ENCODE assay signal across 8 mouse cellular contexts in the genomic region with DNA sequence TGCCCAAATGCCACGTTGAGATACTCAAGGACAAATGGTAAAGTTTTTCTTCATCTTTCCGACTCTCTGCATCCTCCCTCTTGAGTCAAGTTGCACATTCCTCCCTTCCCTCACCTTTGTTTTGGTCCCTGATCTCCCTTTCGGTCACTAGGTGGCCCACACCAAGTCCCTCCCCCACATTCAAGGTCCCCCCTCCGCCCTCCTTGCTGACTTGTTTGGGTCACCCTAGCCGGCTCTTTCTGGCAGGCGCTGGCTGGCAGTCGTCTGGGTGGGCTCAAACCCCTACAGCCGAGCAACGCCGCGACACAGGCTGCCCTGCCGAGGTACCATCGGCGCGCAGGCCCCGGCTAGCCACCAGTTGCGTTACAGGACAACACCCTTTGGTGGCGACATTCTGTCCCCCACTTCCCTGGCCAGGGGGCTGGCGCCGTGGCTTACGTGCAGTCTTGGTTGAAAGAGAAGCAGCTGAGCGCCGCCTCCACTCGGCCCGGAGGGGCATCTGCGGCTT. TPM values are rescaled to one million over a fixed set of nuclear protein-coding genes. Genes with fewer than 3 reads are reported as not detected.
DNase-seq lines count a peak whose midpoint lies in the region; ATAC-seq and TF ChIP-seq lines count a peak whose summit lies in the region.

No protein-coding gene starts in this region.

- peak overlapping the region; percentile 83 for H3K4me2 ChIP-seq in heart, postnatal 0 days (ENCODE audit: low read depth, low read length)
- peak overlapping the region; percentile 81 for H3K4me2 ChIP-seq in hindbrain, embryonic 11.5 days (replicated peaks; ENCODE audit: low read depth, low read length)
- peak overlapping the region; percentile 92 for H3K4me2 ChIP-seq in midbrain, embryonic 12.5 days (replicated peaks)

- peak overlapping the region; percentile 88 for H3K9ac ChIP-seq in heart, postnatal 0 days (replicated peaks; ENCODE audit: low read depth, low read length)
- peak overlapping the region; percentile 59 for H3K9ac ChIP-seq in hindbrain, embryonic 11.5 days (ENCODE audit: low read depth, low read length)
- H3K9ac ChIP-seq in midbrain, embryonic 12.5 days (replicated peaks) = peak overlapping the region; percentile 62

- WGBS in heart, postnatal 0 days = 0% methylated on average over 26 of the region's 26 CpGs
- under 1% methylated on average over 26 of the region's 26 CpGs for WGBS in hindbrain, embryonic 11.5 days
- WGBS in midbrain, embryonic 12.5 days = under 1% methylated on average over 26 of the region's 26 CpGs

- peak overlapping the region; percentile 97 for H3K27ac ChIP-seq in heart, postnatal 0 days (ENCODE audit: low read depth)
- peak overlapping the region; percentile 32; the same call in 1 of the 2 replicates for H3K27ac ChIP-seq in hindbrain, embryonic 11.5 days (ENCODE audit: low read depth, low read length)
- H3K27ac ChIP-seq in midbrain, embryonic 12.5 days (replicated peaks) = peak overlapping the region; percentile 63

- TF ChIP-seq EP300 in heart, postnatal 0 days (IDR thresholded peaks at IDR 0.05; ENCODE audit: low read depth) = no peak

- intact Hi-C loops in heart, postnatal 25 days (cut with DNase I) = loop anchor here (10.0 kb wide), 1 partner anchor 166 kb away; no protein-coding TSS in a partner anchor
- intact Hi-C loops in left cerebral cortex, postnatal 10 days (cut with DNase I) = no loop called here

- DNase-seq in heart, postnatal 0 days (ENCODE audit: low spot score) = peak; percentile 66
- no peak for DNase-seq in heart, postnatal 25 days (ENCODE audit: low spot score)
- DNase-seq in adipocyte (ENCODE audit: low spot score) = peak; percentile 61
- DNase-seq in hindbrain, embryonic 11.5 days (ENCODE audit: low spot score) = no peak
- no peak for DNase-seq in urinary bladder, postnatal 10 days (ENCODE audit: low spot score)
- DNase-seq in left cerebral cortex, postnatal 10 days (ENCODE audit: extremely low spot score in 1 of 2, low spot score in 2 of 2) = no peak
- no peak for DNase-seq in left cerebral cortex, adult 18-20 months (ENCODE audit: low spot score in 2 of 2)

- H3K27me3 ChIP-seq in heart, postnatal 0 days (ENCODE audit: control insufficient read depth, insufficient read depth, low read length) = no peaks in the 10 kb centered on the region
- H3K27me3 ChIP-seq in hindbrain, embryonic 11.5 days (ENCODE audit: control insufficient read depth, insufficient read depth, low read length) = no peaks in the 10 kb centered on the region
- peaks cover 17% of the 10 kb centered on the region for H3K27me3 ChIP-seq in midbrain, embryonic 12.5 days

- H3K9me3 ChIP-seq in heart, postnatal 0 days (replicated peaks; ENCODE audit: control insufficient read depth, low read length) = no peaks in the 10 kb centered on the region
- no peaks in the 10 kb centered on the region for H3K9me3 ChIP-seq in hindbrain, embryonic 11.5 days (ENCODE audit: control insufficient read depth, low read length)
- no peaks in the 10 kb centered on the region for H3K9me3 ChIP-seq in midbrain, embryonic 12.5 days

- H3K4me1 ChIP-seq in heart, postnatal 0 days (ENCODE audit: control insufficient read depth, insufficient read depth) = peaks cover 14% of the 10 kb centered on the region
- H3K4me1 ChIP-seq in hindbrain, embryonic 11.5 days (replicated peaks; ENCODE audit: control insufficient read depth, insufficient read depth, low read length) = peaks cover 6% of the 10 kb centered on the region; the same call in 1 of the 2 replicates
- peaks cover 13% of the 10 kb centered on the region for H3K4me1 ChIP-seq in midbrain, embryonic 12.5 days

- H3K4me3 ChIP-seq in heart, postnatal 0 days (ENCODE audit: low read depth, low read length) = peak overlapping the region; percentile 94
- H3K4me3 ChIP-seq in hindbrain, embryonic 11.5 days (ENCODE audit: low read depth, low read length) = peak overlapping the region; percentile 66
- peak overlapping the region; percentile 72 for H3K4me3 ChIP-seq in midbrain, embryonic 12.5 days

- ATAC-seq in heart, postnatal 0 days (ENCODE audit: insufficient read depth, low read depth) = peak; percentile 6; the same call in 1 of the 2 replicates
- ATAC-seq in hindbrain, embryonic 11.5 days (ENCODE audit: low FRiP score) = no peak
- no peak for ATAC-seq in midbrain, embryonic 12.5 days (ENCODE audit: low FRiP score, low read depth)

- TF ChIP-seq CTCF in heart, postnatal 0 days (IDR thresholded peaks at IDR 0.05; ENCODE audit: low read depth) = peak; percentile 16

- 0 out of 2 replicates have a peak, but pooled peaks cover 4% of the 10 kb centered on the region for H3K36me3 ChIP-seq in heart, postnatal 0 days (replicated peaks; ENCODE audit: control insufficient read depth, insufficient read depth, low read length)
- H3K36me3 ChIP-seq in hindbrain, embryonic 11.5 days (ENCODE audit: control insufficient read depth, insufficient read depth, low read length) = no peaks in the 10 kb centered on the region
- no peaks in the 10 kb centered on the region for H3K36me3 ChIP-seq in midbrain, embryonic 12.5 days

RNA-seq across cellular contexts. Expression of a gene that starts 0.9 kb away (rescaled TPM):
- 40.8 and 53.2 TPM in 2 replicates for total RNA-seq in heart, postnatal 0 days (2014; rRNA removed; ENCODE audit: low replicate concordance)
- polyA plus RNA-seq in heart, postnatal 0 days (2015; fragmentation: Nextera tagmentation; extraction: Ambion mirVana) = 65.4 and 67.1 TPM in 2 replicates
- 100 to 1,000 TPM; 105 to 107 TPM for total RNA-seq in heart, postnatal 25 days (2021)
- polyA plus RNA-seq in hindbrain, embryonic 11.5 days (2014; fragmentation: Nextera tagmentation; extraction: Ambion mirVana) = 12.2 and 12.3 TPM in 2 replicates
- polyA plus RNA-seq in midbrain, embryonic 12.5 days (2016; fragmentation: Nextera tagmentation; extraction: Ambion mirVana) = 17.8 and 20.1 TPM in 2 replicates
- total RNA-seq in left cerebral cortex, postnatal 10 days (2021) = 10 to 100 TPM; 17.2 to 17.5 TPM
- total RNA-seq in left cerebral cortex, adult 18-20 months (2021) = 10 to 100 TPM; 18.4 to 19.3 TPM

RNA-seq across cellular contexts. Expression of a gene that starts 38.4 kb away (rescaled TPM):
- 163 and 237 TPM in 2 replicates for total RNA-seq in heart, postnatal 0 days (2014; rRNA removed; ENCODE audit: low replicate concordance)
- polyA plus RNA-seq in heart, postnatal 0 days (2015; fragmentation: Nextera tagmentation; extraction: Ambion mirVana) = 483 and 530 TPM in 2 replicates
- total RNA-seq in heart, postnatal 25 days (2021) = 100 to 1,000 TPM; 330 to 341 TPM
- 411 and 461 TPM in 2 replicates for polyA plus RNA-seq in hindbrain, embryonic 11.5 days (2014; fragmentation: Nextera tagmentation; extraction: Ambion mirVana)
- polyA plus RNA-seq in midbrain, embryonic 12.5 days (2016; fragmentation: Nextera tagmentation; extraction: Ambion mirVana) = 429 and 445 TPM in 2 replicates
- 100 to 1,000 TPM; 412 to 433 TPM for total RNA-seq in left cerebral cortex, postnatal 10 days (2021)
- total RNA-seq in left cerebral cortex, adult 18-20 months (2021) = 100 to 1,000 TPM; 618 to 657 TPM

Comparison
In these comparisons a context has a peak if more than half of its experiments do, and no peak if none do; other contexts are left out.
1. DNase-seq: peak in heart, postnatal 0 days (single experiment) and adipocyte (single experiment); none in heart, postnatal 25 days (single experiment), hindbrain, embryonic 11.5 days (single experiment), urinary bladder, postnatal 10 days (single experiment), left cerebral cortex, postnatal 10 days (0 of 2) and left cerebral cortex, adult 18-20 months (0 of 2).
2. H3K27ac ChIP-seq: peak in every context shown above with its lines; median percentile 97 in heart, postnatal 0 days; 63 in midbrain, embryonic 12.5 days; 32 in hindbrain, embryonic 11.5 days.
3. Peak in every context shown above with its lines, with median percentiles within 50 percentile points of each other: H3K4me2 ChIP-seq, H3K4me3 ChIP-seq and H3K9ac ChIP-seq.